Mouse (Mus musculus) thymus, adult 2 months (tissue): Measurements from ENCODE around the gene Abca4. TPM values are rescaled to one million over a fixed set of nuclear protein-coding genes. Genes with fewer than 3 reads are reported as not detected.
"Not testable (repeated sequence)": the region's sequence is repeated elsewhere in the genome, so short reads cannot be mapped to it uniquely, and the experiment has no call there.

Source experiments
- DNase-seq: peaks from one replicate; pipeline ENCODE4 v3.0.0; 2021
- H3K27ac ChIP-seq: fragments of 200-500 bp; 2 replicates; pipeline ENCODE4 v1.5.1; 2012; ENCODE audit warnings: low read length, control low read depth; ENCODE audit not compliant: control insufficient read depth, insufficient read depth
- H3K27me3 ChIP-seq: fragments of 200-500 bp; 2 replicates; pipeline ENCODE4 v1.6.1; 2012; ENCODE audit warnings: mild to moderate bottlenecking, low read length, moderate library complexity, mixed read lengths; ENCODE audit not compliant: control insufficient read depth, insufficient read depth
- H3K36me3 ChIP-seq: fragments of 200-500 bp; 2 replicates; pipeline ENCODE4 v1.6.1; 2012; ENCODE audit warnings: mild to moderate bottlenecking, low read length, moderate library complexity; ENCODE audit not compliant: control insufficient read depth, insufficient read depth
- H3K4me1 ChIP-seq: fragments of 200-500 bp; replicated peaks from 2 replicates; pipeline ENCODE4 v1.6.1; 2012; ENCODE audit warnings: low read length; ENCODE audit not compliant: control insufficient read depth, insufficient read depth
- H3K4me3 ChIP-seq: fragments of 200-500 bp; 2 replicates; pipeline ENCODE4 v1.5.1; 2012; ENCODE audit warnings: mild to moderate bottlenecking, low read length, control low read depth, moderate library complexity; ENCODE audit not compliant: control insufficient read depth, insufficient read depth
- CTCF ChIP-seq: fragments of 200-500 bp; IDR thresholded peaks from 2 replicates; pipeline ENCODE4 v1.5.1; 2012; ENCODE audit warnings: mild to moderate bottlenecking, control low read depth, low read length, moderate library complexity, borderline replicate concordance; ENCODE audit not compliant: control insufficient read depth, poor library complexity, insufficient read depth; ENCODE audit errors: extremely low read depth
- POLR2A ChIP-seq: fragments of 200-500 bp; IDR thresholded peaks from 2 replicates; pipeline ENCODE4 v1.6.1; 2012; ENCODE audit warnings: mild to moderate bottlenecking, low read length, control low read depth, moderate library complexity; ENCODE audit not compliant: control insufficient read depth, poor library complexity, insufficient read depth; ENCODE audit errors: extremely low read depth
- WGBS: fragments of 180-500 bp; shearing (Covaris S2); methylation state at CpG from one replicate; pipeline ENCODE4 v1.1.7; 2018; 5-methylcytosine and 5-hydroxymethylcytosine counted together
- polyA plus RNA-seq: library from polyadenylated mRNA; depleted of rRNA; stranded (reverse); fragments of >200 nt; gene quantifications from 2 replicates; pipeline ENCODE4 v1.2.3, GENCODE M21; 2012

The Abca4 gene
- polyA plus RNA-seq, 1 experiment: 0.58 TPM

- TF ChIP-seq POLR2A (no peak), CTCF (no peak)
- Histone ChIP-seq H3K27me3 (no peaks in the 10 kb centered on the region), H3K36me3 (no peaks in the 10 kb centered on the region), H3K4me1 (no peaks in the 10 kb centered on the region), H3K27ac (no peak overlapping the region), H3K4me3 (no peak overlapping the region)
- WGBS: 89% methylated on average over 11 of the region's 11 CpGs
- DNase-seq: no peak
Observed at GRCm38 (mm10) chr3:122072646-122073571, 28.7 kb downstream of the Abca4 start.

- Histone ChIP-seq H3K27me3 (no peaks in the 10 kb centered on the region), H3K27ac (no peak overlapping the region), H3K4me3 (no peak overlapping the region), H3K36me3 (no peaks in the 10 kb centered on the region), H3K4me1 (no peaks in the 10 kb centered on the region)
- WGBS: 94% methylated on average over 5 of the region's 5 CpGs
- TF ChIP-seq CTCF: no peak
- TF ChIP-seq POLR2A: no peak
- no peak for DNase-seq
Observed at GRCm38 (mm10) chr3:122073595-122073994, 29.4 kb downstream of the Abca4 start.

- Histone ChIP-seq H3K4me1 (no peaks in the 10 kb centered on the region), H3K27ac (no peak overlapping the region), H3K4me3 (no peak overlapping the region), H3K36me3 (no peaks in the 10 kb centered on the region), H3K27me3 (no peaks in the 10 kb centered on the region)
- DNase-seq: no peak
- 91% methylated on average over 10 of the region's 10 CpGs for WGBS
- no peak for TF ChIP-seq POLR2A
- TF ChIP-seq CTCF: no peak
Observed at GRCm38 (mm10) chr3:122074334-122074733, 30.1 kb downstream of the Abca4 start.

GRCm38 (mm10) chr3:122078141-122078540 is 33.9 kb downstream of the Abca4 start:
- Histone ChIP-seq H3K27me3 (no peaks in the 10 kb centered on the region), H3K27ac (no peak overlapping the region), H3K36me3 (no peaks in the 10 kb centered on the region), H3K4me3 (no peak overlapping the region), H3K4me1 (no peaks in the 10 kb centered on the region)
- WGBS: 36% methylated on average over 6 of the region's 6 CpGs
- DNase-seq: no peak
- TF ChIP-seq CTCF: no peak
- TF ChIP-seq POLR2A: no peak

- H3K36me3 ChIP-seq: no peaks in the 10 kb centered on the region
- H3K4me3 ChIP-seq: no peak overlapping the region
- TF ChIP-seq CTCF: no peak
- TF ChIP-seq POLR2A: no peak
- no peak overlapping the region for H3K27ac ChIP-seq
- no peaks in the 10 kb centered on the region for H3K4me1 ChIP-seq
- 74% methylated on average over 6 of the region's 6 CpGs for WGBS
- no peak for DNase-seq
- no peaks in the 10 kb centered on the region for H3K27me3 ChIP-seq
Observed at GRCm38 (mm10) chr3:122079172-122079571, 34.9 kb downstream of the Abca4 start.

- WGBS: 92% methylated on average over 8 of the region's 8 CpGs
- H3K4me3 ChIP-seq, H3K27me3 ChIP-seq, H3K36me3 ChIP-seq, DNase-seq, H3K4me1 ChIP-seq, H3K27ac ChIP-seq: not testable (repeated sequence)
Observed at GRCm38 (mm10) chr3:122081634-122082033, 37.4 kb downstream of the Abca4 start.

- Histone ChIP-seq H3K27ac (no peak overlapping the region), H3K27me3 (no peaks in the 10 kb centered on the region), H3K4me3 (no peak overlapping the region), H3K4me1 (no peaks in the 10 kb centered on the region), H3K36me3 (no peaks in the 10 kb centered on the region)
- no peak for TF ChIP-seq POLR2A
- TF ChIP-seq CTCF: no peak
- DNase-seq: no peak
- 91% methylated on average over 7 of the region's 7 CpGs for WGBS
Observed at GRCm38 (mm10) chr3:122082338-122082737, 38.1 kb downstream of the Abca4 start.
